ENCODE assay signal across 16 mouse cellular contexts in genomic region chr7:89558446-89559039, GRCm38 (mm10). TPM values are rescaled to one million over a fixed set of nuclear protein-coding genes. Genes with fewer than 3 reads are reported as not detected.
DNase-seq lines count a peak whose midpoint lies in the region; ATAC-seq and TF ChIP-seq lines count a peak whose summit lies in the region.
"Had no signal": no experiment of that assay in that cellular context is flagged by ENCODE, and none has a peak within 500 bp of the region (broad histone marks: within the 10 kb centered on the region; RNA-seq: fewer than 3 reads in every experiment).

No protein-coding gene starts in this region.

- H3K4me1 ChIP-seq in neural tube, embryonic 12.5 days, result no peaks in the 10 kb centered on the region
- no peaks in the 10 kb centered on the region for H3K4me1 ChIP-seq in neural tube, embryonic 15.5 days

- no peaks in the 10 kb centered on the region for H3K9me3 ChIP-seq in neural tube, embryonic 12.5 days
- H3K9me3 ChIP-seq in neural tube, embryonic 15.5 days (replicated peaks), result no peaks in the 10 kb centered on the region
- H3K9me3 ChIP-seq: limb, embryonic 10.5 days had no signal

- no peaks in the 10 kb centered on the region for H3K27me3 ChIP-seq in neural tube, embryonic 12.5 days (replicated peaks)
- no peaks in the 10 kb centered on the region for H3K27me3 ChIP-seq in neural tube, embryonic 15.5 days (replicated peaks)

- no peak overlapping the region for H3K4me3 ChIP-seq in gastrocnemius, adult 2 months
- no peak overlapping the region for H3K4me3 ChIP-seq in neural tube, embryonic 12.5 days
- no peak overlapping the region for H3K4me3 ChIP-seq in neural tube, embryonic 15.5 days (replicated peaks)
- no peak overlapping the region for H3K4me3 ChIP-seq in layer of hippocampus, adult 2 months
- H3K4me3 ChIP-seq: limb, embryonic 10.5 days had no signal

- no peak for TF ChIP-seq CTCF in gastrocnemius, adult 2 months (IDR thresholded peaks at IDR 0.05)
- no peak for TF ChIP-seq CTCF in layer of hippocampus, adult 2 months (conservative IDR thresholded peaks at IDR 0.05)

- no peaks in the 10 kb centered on the region for H3K36me3 ChIP-seq in neural tube, embryonic 12.5 days
- H3K36me3 ChIP-seq in neural tube, embryonic 15.5 days, result no peaks in the 10 kb centered on the region
- H3K36me3 ChIP-seq: limb, embryonic 10.5 days had no signal

- H3K9ac ChIP-seq in neural tube, embryonic 12.5 days, result no peak overlapping the region
- no peak overlapping the region for H3K9ac ChIP-seq in neural tube, embryonic 15.5 days (replicated peaks)
- H3K9ac ChIP-seq: liver, postnatal 0 days had no signal

- intact Hi-C loops in gastrocnemius, adult 2 months (cut with DNase I), result no loop called here

- 83% methylated on average over 11 of the region's 11 CpGs for WGBS in neural tube, embryonic 12.5 days
- WGBS in neural tube, embryonic 15.5 days, result 88% methylated on average over 11 of the region's 11 CpGs

- H3K27ac ChIP-seq in gastrocnemius, adult 2 months, result peak overlapping the region; percentile 51; the same call in 1 of the 2 replicates
- H3K27ac ChIP-seq in neural tube, embryonic 12.5 days, result no peak overlapping the region
- no peak overlapping the region for H3K27ac ChIP-seq in neural tube, embryonic 15.5 days (replicated peaks)
- H3K27ac ChIP-seq in layer of hippocampus, adult 2 months, result peak overlapping the region; percentile 76
- H3K27ac ChIP-seq: kidney, postnatal 0 days; limb, embryonic 10.5 days had no signal

- no peak overlapping the region for H3K4me2 ChIP-seq in neural tube, embryonic 12.5 days (replicated peaks)
- H3K4me2 ChIP-seq in neural tube, embryonic 15.5 days, result no peak overlapping the region

- 0 out of 2 replicates have a peak, but pooled peaks have one; percentile 18 for ATAC-seq in neural tube, embryonic 12.5 days (ENCODE audit: low FRiP score, low read depth)
- ATAC-seq in neural tube, embryonic 15.5 days (ENCODE audit: low FRiP score), result no peak
- no peak for ATAC-seq in inflammation-experienced regulatory T-cells, adult 6 months
- no peak for ATAC-seq in megakaryocyte, adult 5-6 weeks (ENCODE audit: poor library complexity, severe bottlenecking)
- ATAC-seq: liver, postnatal 0 days had no signal

- DNase-seq in gastrocnemius, adult 2 months, result no peak
- no peak for DNase-seq in gastrocnemius, postnatal 25 days
- peak; percentile 37 to 52 for DNase-seq in layer of hippocampus, adult 2 months (ENCODE audit: low spot score in 2 of 2)
- DNase-seq in ovary, postnatal 36 days (ENCODE audit: low spot score), result no peak
- DNase-seq: cerebellum, adult 2 months; embryo, embryonic 11 days; heart, adult 18-20 months; liver, postnatal 0 days; right cerebral cortex, postnatal 25 days had no signal

RNA-seq across cellular contexts. Expression of gene Prss23, which starts 31.6 kb away (rescaled TPM):
- total RNA-seq in gastrocnemius, adult 2 months (2021), result 10 to 100 TPM; 40.4 to 72.1 TPM
- 10 to 100 TPM; 43.0 to 50.5 TPM for total RNA-seq in gastrocnemius, postnatal 25 days (2021)
- polyA plus RNA-seq in neural tube, embryonic 12.5 days (2016; fragmentation: Nextera tagmentation; extraction: Ambion mirVana), result 15.1 and 15.4 TPM in 2 replicates
- polyA plus RNA-seq in neural tube, embryonic 15.5 days (2015; fragmentation: Nextera tagmentation; extraction: Ambion mirVana), result 15.5 and 27.6 TPM in 2 replicates
- total RNA-seq in layer of hippocampus, adult 2 months (2021), result 10 to 100 TPM; 16.7 to 18.1 TPM
- polyA plus RNA-seq in inflammation-experienced regulatory T-cells, adult 6 months (2017; shearing (Covaris generic)), result not detected
- total RNA-seq in megakaryocyte, adult 5-6 weeks (2015), result not detected in 2 replicates
- total RNA-seq in megakaryocyte, adult 5-6 weeks (2017), result 0.26 TPM in 1 of 2 replicates, not detected in the other
- total RNA-seq: hematopoietic stem cell, adult 5-6 weeks had no signal

Comparison
In these comparisons a context has a peak if more than half of its experiments do, and no peak if none do; other contexts are left out.
1. DNase-seq: peak in layer of hippocampus, adult 2 months (2 of 2); none in gastrocnemius, adult 2 months (single experiment), gastrocnemius, postnatal 25 days (single experiment) and ovary, postnatal 36 days (single experiment).
2. H3K27ac ChIP-seq: peak in gastrocnemius, adult 2 months (single experiment) and layer of hippocampus, adult 2 months (single experiment); none in neural tube, embryonic 12.5 days (single experiment) and neural tube, embryonic 15.5 days (single experiment).
3. RNA of gene Prss23, which starts 31.6 kb away (total RNA-seq): 40.4 to 72.1 TPM in gastrocnemius, adult 2 months, 43.0 to 50.5 TPM in gastrocnemius, postnatal 25 days and 16.7 to 18.1 TPM in layer of hippocampus, adult 2 months; 0.26 TPM in megakaryocyte, adult 5-6 weeks; every median in the first group is over 10 times any median in the second.